Mouse (Mus musculus) layer of hippocampus, adult 11-12 months (tissue): Measurements from ENCODE around the gene Fndc11.

Experiments
- DNase-seq: peaks from one replicate; pipeline ENCODE4 v3.0.0; 2022; ENCODE audit warnings: low spot score

Fndc11 gene

DNA sequence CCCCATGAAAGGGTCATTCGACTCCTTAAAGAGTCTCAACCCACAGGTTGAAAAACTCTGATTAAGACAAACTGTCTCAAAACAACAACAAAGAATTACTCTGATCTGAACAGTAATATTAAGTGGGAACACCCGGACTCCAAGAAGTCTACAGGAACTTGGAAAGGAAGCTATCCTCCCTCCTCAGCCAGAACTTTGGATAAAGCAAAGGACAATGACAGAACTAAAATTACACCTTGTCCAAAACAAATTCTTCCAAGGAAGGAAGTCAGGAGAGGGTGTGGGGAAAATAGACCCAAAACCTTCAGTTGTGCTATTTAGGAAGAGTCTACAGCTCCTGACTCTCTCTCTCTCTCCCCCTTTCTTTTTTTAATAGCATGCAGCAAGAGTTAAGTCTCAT, 52.3 kb downstream of the Fndc11 start:
- no peak for DNase-seq
